Mouse (Mus musculus) intestine, embryonic 14.5 days (tissue): Measurements from ENCODE around the gene Abhd11. TPM values are rescaled to one million over a fixed set of nuclear protein-coding genes. Genes with fewer than 3 reads are reported as not detected.
"Not testable (repeated sequence)": the region's sequence is repeated elsewhere in the genome, so short reads cannot be mapped to it uniquely, and the experiment has no call there.

ENCODE experiments used
- ATAC-seq: fragments of 200-750 bp; cut with Nextera tagmentation; replicated peaks from 2 replicates; pipeline ENCODE4 v1.8.0; 2017; ENCODE audit warnings: low read depth, moderate number of reproducible peaks, moderate TSS enrichment, moderate library complexity; ENCODE audit not compliant: low FRiP score, low TSS enrichment
- DNase-seq: peaks from one replicate; pipeline ENCODE4 v3.0.0-alpha.2; 2018; ENCODE audit warnings: low spot score
- H3K27ac ChIP-seq: fragments of 300-500 bp; sonication (generic); 2 replicates; pipeline ENCODE4 v1.5.1; 2014; ENCODE audit warnings: low read depth, mild to moderate bottlenecking, control low read depth
- H3K27me3 ChIP-seq: fragments of 300-500 bp; sonication (generic); replicated peaks from 2 replicates; pipeline ENCODE4 v1.6.1; 2014; ENCODE audit warnings: low read length, control low read depth; ENCODE audit not compliant: control insufficient read depth, insufficient read depth
- H3K36me3 ChIP-seq: fragments of 300-500 bp; sonication (generic); 2 replicates; pipeline ENCODE4 v1.6.1; 2014; ENCODE audit warnings: low read length, control low read depth; ENCODE audit not compliant: control insufficient read depth, insufficient read depth
- H3K4me1 ChIP-seq: fragments of 300-500 bp; sonication (generic); replicated peaks from 2 replicates; pipeline ENCODE4 v1.6.1; 2014; ENCODE audit warnings: low read length, control low read depth, mixed read lengths; ENCODE audit not compliant: control insufficient read depth, insufficient read depth
- H3K4me2 ChIP-seq: fragments of 300-500 bp; sonication (generic); 2 replicates; pipeline ENCODE4 v1.6.1; 2014; ENCODE audit warnings: low read length
- H3K4me3 ChIP-seq: fragments of 300-500 bp; sonication (generic); 2 replicates; pipeline ENCODE4 v1.5.1; 2014; ENCODE audit warnings: low read depth, low read length, control low read depth, mixed read lengths
- H3K9ac ChIP-seq: fragments of 300-500 bp; sonication (generic); 2 replicates; pipeline ENCODE4 v1.6.1; 2014; ENCODE audit warnings: mild to moderate bottlenecking, low read length
- H3K9me3 ChIP-seq: fragments of 300-500 bp; sonication (generic); 2 replicates; pipeline ENCODE4 v1.6.1; 2016; ENCODE audit warnings: low read length, control low read depth; ENCODE audit not compliant: control insufficient read depth
- WGBS: fragments of 180-500 bp; shearing (Covaris S2); extraction: QIAGEN DNeasy Blood & Tissue Kit; methylation state at CpG from one replicate; pipeline ENCODE4 v1.1.7; 2014; 5-methylcytosine and 5-hydroxymethylcytosine counted together
- polyA plus RNA-seq: library from polyadenylated mRNA; unstranded; fragments of >200 nt; fragmentation: Nextera tagmentation; extraction: Ambion mirVana; gene quantifications from 2 replicates; pipeline ENCODE4 v1.2.1, GENCODE M21; 2014

Gene Abhd11
- polyA plus RNA-seq, 1 experiment from 2014 or later, result 99.7 TPM

DNA sequence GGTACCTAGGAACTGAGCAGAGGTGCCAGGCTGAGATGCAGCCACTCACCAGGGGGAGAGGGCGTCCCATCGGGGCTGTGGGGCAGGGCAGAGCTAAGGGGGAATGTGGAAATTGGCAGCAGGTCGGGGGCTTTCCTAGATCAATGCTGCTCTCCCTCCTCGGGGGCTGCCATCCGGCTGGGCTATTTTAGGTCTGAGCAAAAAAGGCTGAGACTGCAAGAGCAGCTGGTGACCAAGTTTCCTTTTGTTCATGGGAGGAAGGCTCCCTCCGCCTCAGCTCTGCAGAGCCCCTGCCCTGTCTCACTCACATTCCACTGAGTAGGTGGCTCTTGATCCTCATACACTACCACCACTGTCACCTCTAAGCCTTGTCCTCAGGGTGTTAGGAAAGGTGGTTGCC lies 31.1 kb downstream of the Abhd11 start:
- no peaks in the 10 kb centered on the region for H3K27me3 ChIP-seq

DNA sequence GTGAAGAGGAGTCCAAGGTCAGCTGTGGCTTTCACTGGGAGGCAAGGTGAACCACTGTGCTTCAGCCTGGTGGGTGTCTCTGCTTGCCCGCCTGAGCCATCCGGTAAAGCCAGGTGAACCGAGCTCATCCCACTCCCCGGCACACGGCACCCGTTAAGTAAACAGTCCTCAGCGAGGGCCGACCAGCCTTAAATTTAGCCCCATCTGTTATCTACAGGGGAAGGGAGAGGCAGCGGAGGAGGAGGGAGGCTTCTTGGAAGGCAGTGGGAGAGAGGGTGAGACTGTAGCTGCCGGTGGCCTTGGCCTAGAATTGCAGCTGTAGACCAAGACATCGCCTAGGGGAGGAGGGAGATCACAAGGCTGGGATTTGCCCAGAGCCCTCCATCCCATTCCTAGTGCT lies 31.8 kb downstream of the Abhd11 start:
- no peak overlapping the region for H3K27ac ChIP-seq
- H3K4me3 ChIP-seq, result no peak overlapping the region
- H3K4me1 ChIP-seq, result no peaks in the 10 kb centered on the region
- ATAC-seq (no peak), DNase-seq (no peak)
- peaks cover 31% of the 10 kb centered on the region for H3K36me3 ChIP-seq
- H3K9ac ChIP-seq, result no peak overlapping the region
- H3K9me3 ChIP-seq, result no peaks in the 10 kb centered on the region
- no peaks in the 10 kb centered on the region for H3K27me3 ChIP-seq
- no peak overlapping the region for H3K4me2 ChIP-seq
- 40% methylated on average over 11 of the region's 11 CpGs for WGBS

More for the DNA sequence above, 31.1 kb downstream of the Abhd11 start:
- Histone ChIP-seq H3K9ac (no peak overlapping the region), H3K36me3 (peaks cover 24% of the 10 kb centered on the region), H3K4me3 (no peak overlapping the region), H3K27ac (no peak overlapping the region), H3K4me2 (no peak overlapping the region), H3K9me3 (no peaks in the 10 kb centered on the region), H3K4me1 (no peaks in the 10 kb centered on the region)
- DNase-seq, result no peak
- WGBS, result 64% methylated on average over 6 of the region's 6 CpGs
- ATAC-seq, result no peak

DNA sequence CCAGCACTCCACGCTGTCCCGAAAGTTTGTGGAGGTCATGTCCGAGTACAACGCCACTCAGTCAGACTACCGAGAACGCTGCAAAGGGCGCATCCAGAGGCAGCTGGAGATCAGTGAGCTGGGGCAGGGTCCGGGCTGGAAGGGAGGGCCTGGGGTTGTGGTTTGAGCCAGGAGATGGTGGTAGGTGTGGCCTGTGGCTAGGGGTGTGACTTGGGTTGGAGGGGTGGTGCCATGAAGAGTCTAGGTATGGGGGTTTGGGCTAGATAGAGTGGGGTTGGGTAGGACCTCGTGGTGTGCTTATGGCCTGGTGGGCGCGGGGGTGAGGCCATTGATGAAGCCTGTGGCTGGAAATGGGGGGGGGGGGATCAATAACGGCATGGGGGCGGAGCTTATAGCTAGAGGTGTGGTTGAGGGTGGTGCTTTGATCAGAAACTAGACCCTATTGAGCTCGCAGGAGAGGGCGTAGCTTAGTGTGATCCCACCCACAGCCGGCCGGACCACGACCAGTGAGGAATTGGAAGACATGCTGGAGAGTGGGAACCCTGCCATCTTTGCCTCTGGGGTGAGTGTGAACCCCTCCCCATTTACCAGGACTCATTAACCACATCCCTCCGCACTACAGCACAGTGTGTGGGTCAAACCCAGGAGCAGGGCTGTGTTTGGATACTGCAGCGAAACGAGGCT lies 33.3 kb downstream of the Abhd11 start:
- Histone ChIP-seq H3K9ac (no peak overlapping the region), H3K4me1 (no peaks in the 10 kb centered on the region), H3K4me2 (no peak overlapping the region), H3K27me3 (no peaks in the 10 kb centered on the region), H3K36me3 (peaks cover 29% of the 10 kb centered on the region), H3K9me3 (no peaks in the 10 kb centered on the region), H3K4me3 (no peak overlapping the region), H3K27ac (no peak overlapping the region)
- ATAC-seq (no peak), DNase-seq (no peak)
- 41% methylated on average over 21 of the region's 21 CpGs for WGBS

- WGBS, result 92% methylated on average over 3 of the region's 3 CpGs
- Histone ChIP-seq H3K4me1 (no peaks in the 10 kb centered on the region), H3K9me3 (no peaks in the 10 kb centered on the region), H3K9ac (no peak overlapping the region), H3K27ac (no peak overlapping the region), H3K4me3 (no peak overlapping the region), H3K36me3 (peaks cover 20% of the 10 kb centered on the region), H3K4me2 (no peak overlapping the region), H3K27me3 (no peaks in the 10 kb centered on the region)
- DNase-seq (no peak), ATAC-seq (no peak)
Observed at GRCm38 (mm10) chr5:135044575-135044974, 35.6 kb downstream of the Abhd11 start.

- peaks cover 50% of the 10 kb centered on the region for H3K36me3 ChIP-seq
- no peak overlapping the region for H3K27ac ChIP-seq
- WGBS, result 90% methylated on average over 5 of the region's 5 CpGs
- no peak overlapping the region for H3K9ac ChIP-seq
- ATAC-seq (no peak; the same call in 1 of the 2 replicates), DNase-seq (no peak)
- no peaks in the 10 kb centered on the region for H3K4me1 ChIP-seq
- H3K4me3 ChIP-seq, result no peak overlapping the region
- H3K27me3 ChIP-seq, result no peaks in the 10 kb centered on the region
- H3K4me2 ChIP-seq, result no peak overlapping the region
- no peaks in the 10 kb centered on the region for H3K9me3 ChIP-seq
Observed at GRCm38 (mm10) chr5:135048539-135048938, 39.6 kb downstream of the Abhd11 start.

DNA sequence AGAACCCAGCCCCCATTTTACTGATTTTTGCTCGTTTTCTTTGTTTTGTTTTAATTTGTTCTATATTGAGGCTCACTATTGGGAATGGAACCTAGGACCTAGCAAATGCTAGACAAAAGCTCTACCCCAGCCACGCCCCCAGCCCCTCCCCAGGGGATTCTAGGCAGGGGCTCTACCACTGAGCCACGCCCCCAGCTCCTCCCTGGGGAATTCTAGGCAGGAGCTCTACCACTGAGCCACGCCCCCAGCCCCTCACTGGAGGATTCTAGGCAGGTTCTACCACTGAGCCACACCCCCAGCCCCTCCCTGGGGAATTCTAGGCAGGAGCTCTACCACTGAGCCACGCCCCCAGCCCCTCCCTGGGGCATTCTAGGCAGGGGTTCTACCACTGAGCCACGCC lies 40.3 kb downstream of the Abhd11 start:
- not testable (repeated sequence) for H3K4me3 ChIP-seq, H3K9me3 ChIP-seq, H3K4me1 ChIP-seq, H3K9ac ChIP-seq, H3K27me3 ChIP-seq, ATAC-seq, H3K27ac ChIP-seq, DNase-seq, H3K4me2 ChIP-seq
- peaks cover 57% of the 10 kb centered on the region for H3K36me3 ChIP-seq
- 92% methylated on average over 6 of the region's 6 CpGs for WGBS

DNA sequence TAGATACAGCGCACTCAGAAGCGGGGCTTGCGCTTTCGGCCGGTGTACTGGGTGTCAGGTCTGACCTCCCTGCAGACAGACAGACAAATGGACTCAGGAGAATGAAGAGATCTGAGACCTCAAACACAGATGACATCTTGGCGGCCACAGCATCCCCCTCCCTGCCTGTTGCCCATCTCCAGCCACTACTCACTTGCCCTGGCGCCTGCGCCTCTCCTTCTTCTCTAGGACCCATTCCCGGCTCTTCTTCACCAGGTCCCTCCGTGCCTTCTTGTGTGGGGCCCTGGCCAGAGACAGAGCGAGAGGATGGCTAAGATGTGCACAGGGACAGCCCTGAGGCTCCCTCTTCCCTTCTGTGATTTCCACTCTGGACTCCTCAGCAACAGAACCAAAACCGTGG lies 44.4 kb downstream of the Abhd11 start:
- Histone ChIP-seq H3K4me3 (no peak overlapping the region), H3K4me2 (no peak overlapping the region), H3K4me1 (no peaks in the 10 kb centered on the region), H3K9me3 (no peaks in the 10 kb centered on the region), H3K27me3 (no peaks in the 10 kb centered on the region), H3K27ac (no peak overlapping the region), H3K36me3 (peaks cover 84% of the 10 kb centered on the region), H3K9ac (no peak overlapping the region)
- DNase-seq (no peak), ATAC-seq (no peak)
- 93% methylated on average over 12 of the region's 12 CpGs for WGBS

Other genes with a start within 250 kb of the Abhd11 start
- gene Tmem270, start 102.4 kb upstream of the Abhd11 start, polyA plus RNA-seq, result not detected in 2 replicates
- 0.23 TPM in 1 of 2 replicates, not detected in the other for gene Cldn13, start 93.6 kb upstream of the Abhd11 start, polyA plus RNA-seq
- 22.7 and 24.6 TPM in 2 replicates for gene Mettl27, start 76.8 kb upstream of the Abhd11 start, polyA plus RNA-seq
- 78.1 and 78.3 TPM in 2 replicates for gene Cldn4, start 62.2 kb upstream of the Abhd11 start, polyA plus RNA-seq
- 113 and 143 TPM in 2 replicates for gene Cldn3, start 22.9 kb upstream of the Abhd11 start, polyA plus RNA-seq
- gene Stx1a, start 14.3 kb downstream of the Abhd11 start, polyA plus RNA-seq, result 15.9 and 20.2 TPM in 2 replicates
- gene Dnajc30, start 55.0 kb downstream of the Abhd11 start, polyA plus RNA-seq, result 32.5 and 33.3 TPM in 2 replicates
- gene Bud23, start 55.8 kb downstream of the Abhd11 start, polyA plus RNA-seq, result 98.0 and 107 TPM in 2 replicates
- 7.0 and 7.5 TPM in 2 replicates for gene Vps37d, start 69.1 kb downstream of the Abhd11 start, polyA plus RNA-seq
- gene Mlxipl, start 80.7 kb downstream of the Abhd11 start, polyA plus RNA-seq, result 5.2 and 6.4 TPM in 2 replicates
- gene Tbl2, start 140.5 kb downstream of the Abhd11 start, polyA plus RNA-seq, result 26.2 and 27.8 TPM in 2 replicates
- gene Bcl7b, start 159.1 kb downstream of the Abhd11 start, polyA plus RNA-seq, result 48.0 and 55.3 TPM in 2 replicates
- gene Baz1b, start 178.1 kb downstream of the Abhd11 start, polyA plus RNA-seq, result 50.8 and 54.2 TPM in 2 replicates
- gene Fzd9, start 242.1 kb downstream of the Abhd11 start, polyA plus RNA-seq, result 0.65 and 1.2 TPM in 2 replicates